In genomic region chr6:65375918-65376317, GRCm38 (mm10) we compare ENCODE assay signal across 23 mouse cellular contexts. TPM values are rescaled to one million over a fixed set of nuclear protein-coding genes. Genes with fewer than 3 reads are reported as not detected.
"Had no signal": no experiment of that assay in that cellular context is flagged by ENCODE, and none has a peak within 500 bp of the region (broad histone marks: within the 10 kb centered on the region; RNA-seq: fewer than 3 reads in every experiment).

No protein-coding gene starts in this region.

- H3K4me2 ChIP-seq: kidney, embryonic 15.5 days; liver, embryonic 13.5 days; midbrain, embryonic 11.5 days had no signal

- DNase-seq: kidney, adult 2 months; kidney, postnatal 14 days; kidney, postnatal 4 days; layer of hippocampus, postnatal 36 days; liver, embryonic 13.5 days; lung, adult 2 months; lung, postnatal 14 days; lung, postnatal 4 days; midbrain, embryonic 14.5 days; right cerebral cortex, adult 18-20 months; right cerebral cortex, postnatal 14 days; right cerebral cortex, postnatal 4 days; thymus, postnatal 36 days had no signal

- H3K9me3 ChIP-seq: kidney, embryonic 15.5 days; liver, embryonic 13.5 days had no signal

- H3K4me3 ChIP-seq: kidney, embryonic 15.5 days; left cerebral cortex, adult 2 months; liver, embryonic 13.5 days; myocyte had no signal

- H3K36me3 ChIP-seq: kidney, embryonic 15.5 days; liver, embryonic 13.5 days had no signal

- H3K27ac ChIP-seq: kidney, embryonic 15.5 days; left cerebral cortex, adult 2 months; liver, embryonic 13.5 days had no signal

- H3K9ac ChIP-seq: kidney, embryonic 15.5 days; liver, embryonic 13.5 days had no signal

- H3K4me1 ChIP-seq: liver, embryonic 13.5 days had no signal

RNA-seq across cellular contexts. Expression of gene C130060K24Rik, which starts 5.0 kb away (rescaled TPM):
- total RNA-seq: liver, adult 2 months; megakaryocyte progenitor cell, adult 5-6 weeks; megakaryocyte-erythroid progenitor cell, adult 5-6 weeks; monocyte, adult 5-6 weeks had no signal
- polyA plus RNA-seq: kidney, adult 2 months; liver, adult 2 months; liver, embryonic 13.5 days; liver, embryonic 16.5 days; lung, adult 2 months; myocyte; urinary bladder, adult 2 months had no signal
